Mouse (Mus musculus) limb, embryonic 11.5 days (tissue): ENCODE results near the gene Rnf31. TPM values are rescaled to one million over a fixed set of nuclear protein-coding genes. Genes with fewer than 3 reads are reported as not detected.

Experiments used
- ATAC-seq: fragments of 200-750 bp; cut with Nextera tagmentation; 2 replicates; pipeline ENCODE4 v1.8.0; 2017; ENCODE audit warnings: low read depth; ENCODE audit not compliant: insufficient number of reproducible peaks, low FRiP score, low TSS enrichment
- DNase-seq: peaks from one replicate; pipeline ENCODE4 v3.0.0-alpha.2; 2015; ENCODE audit warnings: low spot score
- H3K27ac ChIP-seq: fragments of 300-500 bp; sonication (generic); replicated peaks from 2 replicates; pipeline ENCODE4 v1.5.1; 2014; ENCODE audit warnings: low read depth, mild to moderate bottlenecking, low read length
- H3K27me3 ChIP-seq: fragments of 300-500 bp; sonication (generic); 2 replicates; pipeline ENCODE4 v1.6.1; 2014; ENCODE audit warnings: mild to moderate bottlenecking, low read length, mixed read lengths; ENCODE audit not compliant: control insufficient read depth, insufficient read depth
- H3K36me3 ChIP-seq: fragments of 300-500 bp; sonication (generic); 2 replicates; pipeline ENCODE4 v1.6.1; 2014; ENCODE audit warnings: mild to moderate bottlenecking, low read length, moderate library complexity, mixed read lengths; ENCODE audit not compliant: control insufficient read depth, insufficient read depth
- H3K4me1 ChIP-seq: fragments of 300-500 bp; sonication (generic); 2 replicates; pipeline ENCODE4 v1.6.1; 2014; ENCODE audit warnings: low read length, mixed read lengths; ENCODE audit not compliant: control insufficient read depth, insufficient read depth
- H3K4me2 ChIP-seq: fragments of 300-500 bp; sonication (generic); 2 replicates; pipeline ENCODE4 v1.6.1; 2014; ENCODE audit warnings: low read depth, mild to moderate bottlenecking, moderate library complexity; ENCODE audit not compliant: severe bottlenecking
- H3K4me3 ChIP-seq: fragments of 300-500 bp; sonication (generic); 2 replicates; pipeline ENCODE4 v1.5.1; 2014; ENCODE audit warnings: low read depth, low read length
- H3K9ac ChIP-seq: fragments of 300-500 bp; sonication (generic); 2 replicates; pipeline ENCODE4 v1.6.1; 2014; ENCODE audit warnings: mild to moderate bottlenecking, low read length
- H3K9me3 ChIP-seq: fragments of 300-500 bp; sonication (generic); 2 replicates; pipeline ENCODE4 v1.6.1; 2016; ENCODE audit warnings: low read length; ENCODE audit not compliant: control insufficient read depth
- WGBS: fragments of 180-500 bp; shearing (Covaris S2); extraction: QIAGEN DNeasy Blood & Tissue Kit; methylation state at CpG from one replicate; pipeline ENCODE4 v1.1.7; 2014; 5-methylcytosine and 5-hydroxymethylcytosine counted together
- polyA plus RNA-seq: library from polyadenylated mRNA; unstranded; fragments of >200 nt; fragmentation: Nextera tagmentation; extraction: Ambion mirVana; gene quantifications from 2 replicates; pipeline ENCODE4 v1.2.1, GENCODE M21; 2014

The Rnf31 gene
- polyA plus RNA-seq, 1 experiment from 2014 or later = 13.9 TPM

GRCm38 (mm10) chr14:55557587-55557986, 33.9 kb upstream of the Rnf31 start:
- Histone ChIP-seq H3K9me3 (no peaks in the 10 kb centered on the region), H3K27ac (no peak overlapping the region), H3K4me3 (no peak overlapping the region), H3K4me1 (peaks cover 4% of the 10 kb centered on the region; the same call in 1 of the 2 replicates), H3K36me3 (no peaks in the 10 kb centered on the region), H3K9ac (no peak overlapping the region), H3K4me2 (no peak overlapping the region), H3K27me3 (no peaks in the 10 kb centered on the region)
- ATAC-seq (no peak), DNase-seq (no peak)
- WGBS = 94% methylated on average over 3 of the region's 3 CpGs

- Histone ChIP-seq H3K36me3 (no peaks in the 10 kb centered on the region), H3K27me3 (no peaks in the 10 kb centered on the region), H3K4me3 (peak overlapping the region; percentile 55), H3K27ac (no peak overlapping the region), H3K9ac (no peak overlapping the region), H3K4me1 (peaks cover 4% of the 10 kb centered on the region; the same call in 1 of the 2 replicates), H3K9me3 (no peaks in the 10 kb centered on the region), H3K4me2 (peak overlapping the region; percentile 50; the same call in 1 of the 2 replicates)
- ATAC-seq = no peak
- no peak for DNase-seq
- 59% methylated on average over 6 of the region's 6 CpGs for WGBS
Measured at GRCm38 (mm10) chr14:55558740-55559448, 32.6 kb upstream of the Rnf31 start.

- H3K9me3 ChIP-seq = no peaks in the 10 kb centered on the region
- DNase-seq = peak; percentile 93
- H3K9ac ChIP-seq = peak within 1 kb of the TSS; percentile 62
- H3K4me1 ChIP-seq = peaks cover 4% of the 10 kb centered on the region; the same call in 1 of the 2 replicates
- ATAC-seq = peak; percentile 86
- WGBS = under 1% methylated on average over 27 of the region's 27 CpGs
- peak within 1 kb of the TSS; percentile 55 for H3K4me3 ChIP-seq
- H3K4me2 ChIP-seq = peak within 1 kb of the TSS; percentile 62
- H3K27ac ChIP-seq = peak within 1 kb of the TSS; percentile 86
- H3K27me3 ChIP-seq = no peaks in the 10 kb centered on the region
- no peaks in the 10 kb centered on the region for H3K36me3 ChIP-seq
Measured at GRCm38 (mm10) chr14:55559799-55560201, 31.7 kb upstream of the Rnf31 start, which contains the start of gene Dcaf11. TSS of gene Dcaf11 (plus strand) at chr14:55560006.

GRCm38 (mm10) chr14:55560202-55561073, 31.1 kb upstream of the Rnf31 start, which contains the start of gene A730061H03Rik:
TSS of gene A730061H03Rik (minus strand) at chr14:55560406.
- Histone ChIP-seq H3K4me1 (peaks cover 4% of the 10 kb centered on the region; the same call in 1 of the 2 replicates), H3K4me3 (peak within 1 kb of the TSS; percentile 55), H3K27me3 (no peaks in the 10 kb centered on the region), H3K4me2 (peak within 1 kb of the TSS; percentile 62), H3K36me3 (no peaks in the 10 kb centered on the region), H3K9ac (peak within 1 kb of the TSS; percentile 62), H3K27ac (peak within 1 kb of the TSS; percentile 86), H3K9me3 (no peaks in the 10 kb centered on the region)
- ATAC-seq (peak; percentile 97), DNase-seq (peak; percentile 98)
- WGBS = under 1% methylated on average over 50 of the region's 51 CpGs

- WGBS = 89% methylated on average over 10 of the region's 10 CpGs
- H3K36me3 ChIP-seq = peaks cover 2% of the 10 kb centered on the region; the same call in 1 of the 2 replicates
- ATAC-seq (no peak), DNase-seq (no peak)
- H3K9me3 ChIP-seq = no peaks in the 10 kb centered on the region
- no peak overlapping the region for H3K4me3 ChIP-seq
- H3K4me2 ChIP-seq = no peak overlapping the region
- H3K9ac ChIP-seq = no peak overlapping the region
- no peak overlapping the region for H3K27ac ChIP-seq
- no peaks in the 10 kb centered on the region for H3K27me3 ChIP-seq
- peaks cover 4% of the 10 kb centered on the region; the same call in 1 of the 2 replicates for H3K4me1 ChIP-seq
Measured at GRCm38 (mm10) chr14:55561860-55562259, 29.6 kb upstream of the Rnf31 start.

- Histone ChIP-seq H3K4me1 (peaks cover 4% of the 10 kb centered on the region; the same call in 1 of the 2 replicates), H3K36me3 (peaks cover 5% of the 10 kb centered on the region; the same call in 1 of the 2 replicates), H3K4me2 (no peak overlapping the region), H3K27ac (no peak overlapping the region), H3K9ac (no peak overlapping the region), H3K9me3 (no peaks in the 10 kb centered on the region), H3K4me3 (no peak overlapping the region), H3K27me3 (no peaks in the 10 kb centered on the region)
- DNase-seq (no peak), ATAC-seq (no peak)
- 88% methylated on average over 11 of the region's 11 CpGs for WGBS
Measured at GRCm38 (mm10) chr14:55563249-55563648, 28.3 kb upstream of the Rnf31 start.

GRCm38 (mm10) chr14:55565748-55566147, 25.8 kb upstream of the Rnf31 start:
- 88% methylated on average over 3 of the region's 3 CpGs for WGBS

GRCm38 (mm10) chr14:55567496-55567895, 24.0 kb upstream of the Rnf31 start:
- H3K36me3 ChIP-seq = peaks cover 16% of the 10 kb centered on the region; the same call in 1 of the 2 replicates
- 90% methylated on average over 3 of the region's 3 CpGs for WGBS
- no peak overlapping the region for H3K9ac ChIP-seq
- DNase-seq (no peak), ATAC-seq (no peak)
- no peaks in the 10 kb centered on the region for H3K4me1 ChIP-seq
- no peaks in the 10 kb centered on the region for H3K9me3 ChIP-seq
- H3K27me3 ChIP-seq = no peaks in the 10 kb centered on the region
- no peak overlapping the region for H3K27ac ChIP-seq
- H3K4me2 ChIP-seq = no peak overlapping the region
- no peak overlapping the region for H3K4me3 ChIP-seq

More at GRCm38 (mm10) chr14:55565748-55566147, 25.8 kb upstream of the Rnf31 start:
- ATAC-seq (no peak), DNase-seq (no peak)
- peaks cover 4% of the 10 kb centered on the region; the same call in 1 of the 2 replicates for H3K4me1 ChIP-seq
- H3K9ac ChIP-seq = no peak overlapping the region
- no peak overlapping the region for H3K4me2 ChIP-seq
- peaks cover 16% of the 10 kb centered on the region; the same call in 1 of the 2 replicates for H3K36me3 ChIP-seq
- no peaks in the 10 kb centered on the region for H3K27me3 ChIP-seq
- H3K9me3 ChIP-seq = no peaks in the 10 kb centered on the region
- H3K4me3 ChIP-seq = no peak overlapping the region
- H3K27ac ChIP-seq = no peak overlapping the region
